Mouse (Mus musculus): ENCODE data around the gene Lime1. TPM values are rescaled to one million over a fixed set of nuclear protein-coding genes. Genes with fewer than 3 reads are reported as not detected.

Gene Lime1
- total RNA-seq, 2 experiments from 2014 or later = 35.8 to 39.1 TPM

Other genes with a start within 250 kb of the Lime1 start
- 100 to 1,000 TPM; 227 to 240 TPM for gene Kcnq2, start 244.8 kb upstream of the Lime1 start, total RNA-seq (2021)
- gene Eef1a2, start 223.1 kb upstream of the Lime1 start, total RNA-seq (2021) = 1,000 to 10,000 TPM; 1,322 to 1,385 TPM
- 10 to 100 TPM; 95.9 to 97.3 TPM for gene Ppdpf, start 192.8 kb upstream of the Lime1 start, total RNA-seq (2021)
- gene Ptk6, start 177.3 kb upstream of the Lime1 start, total RNA-seq (2021) = under 1 TPM in 1 of 2 experiments, not detected in 1; 0.09 TPM
- under 1 TPM in 1 of 2 experiments, not detected in 1; 0.21 TPM for gene Srms, start 166.9 kb upstream of the Lime1 start, total RNA-seq (2021)
- under 1 TPM in 1 of 2 experiments, not detected in 1; 0.30 TPM for gene Fndc11, start 160.1 kb upstream of the Lime1 start, total RNA-seq (2021)
- 1 to 10 TPM; 2.2 to 2.5 TPM for gene Helz2, start 138.1 kb upstream of the Lime1 start, total RNA-seq (2021)
- gene Gmeb2, start 92.0 kb upstream of the Lime1 start, total RNA-seq (2021) = 10 to 100 TPM; 21.3 to 23.9 TPM
- gene Stmn3, start 65.6 kb upstream of the Lime1 start, total RNA-seq (2021) = 100 to 1,000 TPM; 631 to 689 TPM
- 10 to 100 TPM; 29.8 to 34.9 TPM for gene Rtel1, start 60.3 kb upstream of the Lime1 start, total RNA-seq (2021)
- gene Zgpat, start 15.2 kb upstream of the Lime1 start, total RNA-seq (2021) = 10 to 100 TPM; 64.8 to 68.0 TPM
- gene Arfrp1, start 14.7 kb upstream of the Lime1 start, total RNA-seq (2021) = 10 to 100 TPM; 39.5 to 41.4 TPM
- gene Zbtb46, start 79.3 kb downstream of the Lime1 start, total RNA-seq (2021) = 10 to 100 TPM; 11.2 to 15.3 TPM
- not detected for gene Abhd16b, start 113.1 kb downstream of the Lime1 start, total RNA-seq (2021)
- gene Tpd52l2, start 117.1 kb downstream of the Lime1 start, total RNA-seq (2021) = 10 to 100 TPM; 74.7 to 76.8 TPM
- gene Dnajc5, start 140.4 kb downstream of the Lime1 start, total RNA-seq (2021) = 100 to 1,000 TPM; 289 to 296 TPM
- 10 to 100 TPM; 44.2 to 50.5 TPM for gene Uckl1, start 204.8 kb downstream of the Lime1 start, total RNA-seq (2021)
- 10 to 100 TPM; 51.0 to 51.7 TPM for gene Prpf6, start 211.8 kb downstream of the Lime1 start, total RNA-seq (2021)
- gene Zfp512b, start 212.7 kb downstream of the Lime1 start, total RNA-seq (2021) = 10 to 100 TPM; 76.5 to 89.2 TPM
- 10 to 100 TPM; 19.4 to 20.2 TPM for gene Samd10, start 219.1 kb downstream of the Lime1 start, total RNA-seq (2021)

Data from left cerebral cortex, postnatal 25 days (tissue).